Mouse (Mus musculus) kidney, postnatal 0 days (tissue): ENCODE data around the gene Fkbp10. TPM values are rescaled to one million over a fixed set of nuclear protein-coding genes. Genes with fewer than 3 reads are reported as not detected.

ENCODE experiments used
- ATAC-seq: fragments of 200-750 bp; cut with Nextera tagmentation; replicated peaks from 2 replicates; pipeline ENCODE4 v1.8.0; 2017; ENCODE audit warnings: low read depth, moderate number of reproducible peaks, moderate TSS enrichment, moderate library complexity; ENCODE audit not compliant: low FRiP score
- DNase-seq: peaks from one replicate; pipeline ENCODE4 v3.0.0-alpha.2; 2016; ENCODE audit warnings: low spot score
- H3K27ac ChIP-seq: fragments of 300-500 bp; sonication (generic); 2 replicates; pipeline ENCODE4 v1.5.1; 2014; ENCODE audit warnings: mild to moderate bottlenecking
- H3K27me3 ChIP-seq: fragments of 300-500 bp; sonication (generic); 2 replicates; pipeline ENCODE4 v1.6.1; 2014; ENCODE audit warnings: low read length, mixed read lengths; ENCODE audit not compliant: insufficient read depth
- H3K36me3 ChIP-seq: fragments of 300-500 bp; sonication (generic); 2 replicates; pipeline ENCODE4 v1.6.1; 2014; ENCODE audit warnings: low read length, mixed read lengths; ENCODE audit not compliant: insufficient read depth
- H3K4me1 ChIP-seq: fragments of 300-500 bp; sonication (generic); replicated peaks from 2 replicates; pipeline ENCODE4 v1.6.1; 2014; ENCODE audit warnings: antibody characterized with exemption, low read length, mixed read lengths; ENCODE audit not compliant: insufficient read depth
- H3K4me2 ChIP-seq: fragments of 300-500 bp; sonication (generic); 2 replicates; pipeline ENCODE4 v1.6.1; 2014; ENCODE audit warnings: mild to moderate bottlenecking, low read length, moderate library complexity, mixed read lengths
- H3K4me3 ChIP-seq: fragments of 300-500 bp; sonication (generic); replicated peaks from 2 replicates; pipeline ENCODE4 v1.5.1; 2014; ENCODE audit warnings: low read depth, low read length
- H3K9ac ChIP-seq: fragments of 300-500 bp; sonication (generic); 2 replicates; pipeline ENCODE4 v1.6.1; 2014; ENCODE audit warnings: low read depth, low read length
- H3K9me3 ChIP-seq: fragments of 300-500 bp; sonication (generic); replicated peaks from 2 replicates; pipeline ENCODE4 v1.6.1; 2016; ENCODE audit warnings: low read length, inconsistent platforms, mixed read lengths
- CTCF ChIP-seq: IDR thresholded peaks from 2 replicates; pipeline ENCODE4 v1.5.1; 2016; ENCODE audit warnings: antibody characterized with exemption, low read depth, mild to moderate bottlenecking, moderate library complexity
- WGBS: fragments of 180-500 bp; shearing (Covaris S2); extraction: QIAGEN DNeasy Blood & Tissue Kit; methylation state at CpG from one replicate; pipeline ENCODE4 v1.1.7; 2014; 5-methylcytosine and 5-hydroxymethylcytosine counted together
- polyA plus RNA-seq: library from polyadenylated mRNA; unstranded; fragments of >200 nt; fragmentation: Nextera tagmentation; extraction: Ambion mirVana; gene quantifications from 2 replicates; pipeline ENCODE4 v1.2.1, GENCODE M21; 2015

Fkbp10 gene
- polyA plus RNA-seq, 1 experiment from 2014 or later, result 108 TPM

DNA sequence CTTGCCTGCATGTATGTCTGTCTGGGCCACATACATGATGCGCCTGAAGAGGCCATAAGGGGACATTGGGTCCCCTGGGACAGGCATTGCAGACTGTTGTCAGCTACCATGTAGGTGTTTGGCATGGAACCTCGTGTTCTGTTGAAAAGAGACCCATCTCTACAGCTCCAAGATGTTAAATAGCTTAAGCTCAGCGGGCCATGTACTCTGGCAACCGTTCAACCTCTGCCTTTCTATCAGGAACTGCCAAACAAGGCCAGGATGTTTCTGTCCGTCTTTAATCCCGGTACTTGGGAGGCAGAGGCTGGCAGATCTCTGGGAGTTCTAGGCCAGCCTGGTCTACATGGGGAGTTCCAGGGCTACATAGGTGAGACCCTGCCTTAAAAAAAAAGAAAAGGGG, 27.1 kb downstream of the Fkbp10 start:
- ATAC-seq, result no peak
- H3K4me2 ChIP-seq, result no peak overlapping the region
- no peak overlapping the region for H3K9ac ChIP-seq
- DNase-seq, result no peak
- no peak for TF ChIP-seq CTCF
- no peaks in the 10 kb centered on the region for H3K27me3 ChIP-seq
- no peaks in the 10 kb centered on the region for H3K36me3 ChIP-seq
- 73% methylated on average over 6 of the region's 6 CpGs for WGBS
- H3K27ac ChIP-seq, result no peak overlapping the region
- no peak overlapping the region for H3K4me3 ChIP-seq
- no peaks in the 10 kb centered on the region for H3K9me3 ChIP-seq
- peaks cover 16% of the 10 kb centered on the region for H3K4me1 ChIP-seq

DNA sequence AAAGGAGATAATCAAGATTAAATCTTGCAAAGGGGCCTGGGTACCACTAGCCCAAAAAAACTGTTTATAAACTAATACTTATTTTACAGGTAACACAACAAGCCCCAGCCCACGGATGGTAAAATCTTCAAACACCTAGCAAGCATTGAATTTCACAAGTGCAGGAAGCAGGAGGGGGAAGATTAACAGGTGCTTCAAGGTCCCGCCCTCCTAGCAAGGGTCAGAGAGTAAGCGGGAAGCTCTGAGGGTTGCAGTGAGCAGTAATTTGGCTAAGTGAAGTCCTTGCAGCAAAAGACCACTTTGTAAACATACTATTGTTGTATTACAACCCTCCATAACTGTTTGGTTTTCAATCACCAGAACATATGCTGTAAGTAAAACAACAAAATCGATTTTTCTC, 41.8 kb downstream of the Fkbp10 start:
- no peak for ATAC-seq
- H3K27me3 ChIP-seq, result no peaks in the 10 kb centered on the region
- no peak overlapping the region for H3K27ac ChIP-seq
- no peak for DNase-seq
- no peak overlapping the region for H3K4me3 ChIP-seq
- H3K9ac ChIP-seq, result no peak overlapping the region
- H3K4me2 ChIP-seq, result no peak overlapping the region
- H3K9me3 ChIP-seq, result no peaks in the 10 kb centered on the region
- peaks cover 4% of the 10 kb centered on the region; the same call in 1 of the 2 replicates for H3K4me1 ChIP-seq
- TF ChIP-seq CTCF, result no peak
- 0 out of 2 replicates have a peak, but pooled peaks cover 6% of the 10 kb centered on the region for H3K36me3 ChIP-seq
- WGBS, result 61% methylated on average over 4 of the region's 4 CpGs

DNA sequence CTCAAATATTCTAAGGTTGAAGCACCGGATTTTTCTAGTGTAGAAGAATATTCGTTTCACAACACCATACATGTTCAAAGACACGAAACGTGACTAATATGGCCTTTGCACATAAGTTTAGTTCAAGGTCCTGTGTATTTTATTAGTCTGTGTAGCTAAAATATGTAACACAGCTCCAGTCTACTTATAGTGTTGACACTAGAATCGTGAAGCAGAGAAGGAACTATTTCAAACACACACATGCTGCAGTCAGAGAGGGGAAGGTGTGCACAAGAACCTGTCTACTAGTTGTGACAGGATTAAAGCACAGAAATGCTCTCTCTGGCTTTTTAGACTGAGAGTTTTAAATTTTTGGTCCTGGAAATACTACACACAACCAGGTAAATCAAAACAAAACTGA, 42.2 kb downstream of the Fkbp10 start:
- Histone ChIP-seq H3K27me3 (no peaks in the 10 kb centered on the region), H3K36me3 (0 out of 2 replicates have a peak, but pooled peaks cover 6% of the 10 kb centered on the region), H3K4me2 (no peak overlapping the region), H3K27ac (no peak overlapping the region), H3K9me3 (no peaks in the 10 kb centered on the region), H3K4me1 (peaks cover 4% of the 10 kb centered on the region; the same call in 1 of the 2 replicates), H3K4me3 (no peak overlapping the region), H3K9ac (no peak overlapping the region)
- 81% methylated on average over 5 of the region's 5 CpGs for WGBS
- no peak for TF ChIP-seq CTCF
- ATAC-seq (no peak), DNase-seq (no peak)

DNA sequence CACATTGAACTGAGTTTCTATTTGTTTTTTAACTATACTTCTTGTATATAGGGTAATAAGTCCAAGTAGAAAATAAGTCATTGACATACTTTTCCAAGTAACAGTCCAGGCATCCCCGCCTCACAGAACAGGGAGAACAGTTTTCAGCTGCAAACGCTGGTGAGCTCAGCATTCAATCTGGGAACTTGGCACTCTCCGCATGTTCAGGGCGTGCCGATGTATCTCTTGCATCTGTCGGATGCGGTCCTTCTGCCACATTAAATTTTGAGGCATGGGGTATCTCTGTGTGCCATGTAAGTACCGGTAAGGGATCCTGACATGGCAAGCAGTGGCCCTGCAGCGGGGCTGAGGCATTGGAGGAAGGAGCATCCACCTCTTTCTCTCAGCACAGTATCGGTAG, 47.2 kb downstream of the Fkbp10 start:
- no peak for TF ChIP-seq CTCF
- Histone ChIP-seq H3K36me3 (peaks cover 6% of the 10 kb centered on the region; the same call in 1 of the 2 replicates), H3K27me3 (no peaks in the 10 kb centered on the region), H3K4me1 (peaks cover 2% of the 10 kb centered on the region; the same call in 1 of the 2 replicates), H3K4me3 (no peak overlapping the region), H3K4me2 (no peak overlapping the region), H3K9ac (no peak overlapping the region), H3K27ac (no peak overlapping the region), H3K9me3 (no peaks in the 10 kb centered on the region)
- no peak for DNase-seq
- WGBS, result 92% methylated on average over 10 of the region's 10 CpGs
- no peak for ATAC-seq

DNA sequence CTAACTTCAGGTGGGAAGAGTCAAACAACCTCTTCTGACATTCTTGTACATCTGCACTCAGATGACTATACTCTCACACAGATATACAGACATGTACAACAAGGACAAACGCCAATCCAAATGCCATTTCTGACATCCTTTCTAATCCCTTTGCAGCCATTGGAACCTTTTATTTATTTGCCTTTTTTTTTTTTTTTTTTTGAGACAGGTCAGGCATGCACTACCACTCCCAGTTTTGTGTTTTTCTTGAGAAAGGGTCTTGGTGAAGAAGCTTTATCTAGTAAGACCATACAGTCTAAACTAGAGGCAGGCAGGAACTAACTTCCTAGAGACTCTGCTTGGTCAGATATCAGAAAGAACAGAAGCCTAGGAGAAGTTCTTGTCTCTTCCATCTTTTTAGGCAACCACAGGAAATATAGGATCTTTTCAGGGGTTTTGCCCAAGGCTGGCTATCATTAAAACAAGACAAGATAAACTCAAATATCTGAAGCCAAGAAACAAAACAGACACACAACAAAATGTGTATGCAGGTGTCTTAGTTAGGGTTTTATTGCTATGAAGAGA, 49.8 kb downstream of the Fkbp10 start:
- Histone ChIP-seq H3K9me3 (no peaks in the 10 kb centered on the region), H3K36me3 (peaks cover 6% of the 10 kb centered on the region; the same call in 1 of the 2 replicates), H3K27ac (no peak overlapping the region), H3K4me2 (no peak overlapping the region), H3K4me1 (peaks cover 4% of the 10 kb centered on the region), H3K9ac (no peak overlapping the region), H3K4me3 (no peak overlapping the region), H3K27me3 (no peaks in the 10 kb centered on the region)
- 91% methylated on average over 1 of the region's 1 CpGs for WGBS
- ATAC-seq (no peak), DNase-seq (no peak)
- no peak for TF ChIP-seq CTCF

DNA sequence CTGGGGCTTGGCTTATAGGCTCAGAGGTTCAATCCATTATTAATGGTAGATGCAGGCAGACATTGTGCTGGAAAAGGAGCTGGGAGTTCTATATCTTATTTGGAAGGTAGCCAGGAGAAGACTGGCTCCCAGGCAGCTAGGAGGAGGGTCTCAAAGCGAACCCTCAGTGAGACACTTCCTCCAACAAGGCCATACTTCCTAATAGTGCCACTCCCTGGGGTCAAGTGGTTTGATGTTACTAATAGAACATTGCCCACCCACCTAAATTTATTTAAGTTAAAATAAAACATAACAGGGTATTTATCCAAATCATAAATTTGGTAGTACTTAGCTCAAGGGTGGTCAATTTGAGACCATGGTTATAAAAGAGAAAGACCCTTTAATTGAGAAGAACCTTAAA, 50.3 kb downstream of the Fkbp10 start:
- Histone ChIP-seq H3K4me2 (no peak overlapping the region), H3K4me3 (no peak overlapping the region), H3K4me1 (peaks cover 10% of the 10 kb centered on the region), H3K9ac (no peak overlapping the region), H3K27ac (no peak overlapping the region), H3K9me3 (no peaks in the 10 kb centered on the region), H3K27me3 (no peaks in the 10 kb centered on the region), H3K36me3 (peaks cover 6% of the 10 kb centered on the region; the same call in 1 of the 2 replicates)
- TF ChIP-seq CTCF, result no peak
- WGBS, result 86% methylated on average over 1 of the region's 1 CpGs
- DNase-seq, result no peak
- ATAC-seq, result no peak
